Mouse (Mus musculus) heart, embryonic 16.5 days (tissue): ENCODE results near the gene Tmem115. TPM values are rescaled to one million over a fixed set of nuclear protein-coding genes. Genes with fewer than 3 reads are reported as not detected.
"Not testable (repeated sequence)": the region's sequence is repeated elsewhere in the genome, so short reads cannot be mapped to it uniquely, and the experiment has no call there.

Experiments used
- ATAC-seq: fragments of 200-750 bp; cut with Nextera tagmentation; replicated peaks from 2 replicates; pipeline ENCODE4 v1.8.0; 2017; ENCODE audit warnings: moderate number of reproducible peaks; ENCODE audit not compliant: insufficient read depth, low FRiP score; ENCODE audit errors: extremely low read depth
- H3K27ac ChIP-seq: fragments of 300-500 bp; sonication (generic); 2 replicates; pipeline ENCODE4 v1.5.1; 2014; ENCODE audit warnings: mild to moderate bottlenecking, low read length, control low read depth, moderate library complexity
- H3K27me3 ChIP-seq: fragments of 300-500 bp; sonication (generic); 2 replicates; pipeline ENCODE4 v1.6.1; 2014; ENCODE audit warnings: low read length, mixed read lengths; ENCODE audit not compliant: control insufficient read depth, insufficient read depth
- H3K36me3 ChIP-seq: fragments of 300-500 bp; sonication (generic); 2 replicates; pipeline ENCODE4 v1.6.1; 2014; ENCODE audit not compliant: control insufficient read depth, insufficient read depth
- H3K4me1 ChIP-seq: fragments of 300-500 bp; sonication (generic); 2 replicates; pipeline ENCODE4 v1.6.1; 2014; ENCODE audit warnings: low read length, mixed read lengths; ENCODE audit not compliant: control insufficient read depth, insufficient read depth
- H3K4me2 ChIP-seq: fragments of 300-500 bp; sonication (generic); 2 replicates; pipeline ENCODE4 v1.6.1; 2014; ENCODE audit warnings: low read depth, mild to moderate bottlenecking, control low read depth, low read length
- H3K4me3 ChIP-seq: fragments of 300-500 bp; sonication (generic); 2 replicates; pipeline ENCODE4 v1.5.1; 2014; ENCODE audit warnings: mild to moderate bottlenecking, control low read depth, low read length
- H3K9ac ChIP-seq: fragments of 300-500 bp; sonication (generic); 2 replicates; pipeline ENCODE4 v1.6.1; 2014; ENCODE audit warnings: low read length, control low read depth
- H3K9me3 ChIP-seq: fragments of 300-500 bp; sonication (generic); replicated peaks from 2 replicates; pipeline ENCODE4 v1.6.1; 2016; ENCODE audit warnings: low read length; ENCODE audit not compliant: control insufficient read depth
- WGBS: fragments of 180-500 bp; shearing (Covaris S2); extraction: QIAGEN DNeasy Blood & Tissue Kit; methylation state at CpG from one replicate; pipeline ENCODE4 v1.1.7; 2014; 5-methylcytosine and 5-hydroxymethylcytosine counted together
- polyA plus RNA-seq: library from polyadenylated mRNA; unstranded; fragments of >200 nt; fragmentation: Nextera tagmentation; extraction: Ambion mirVana; gene quantifications from 2 replicates; pipeline ENCODE4 v1.2.1, GENCODE M21; 2015

Tmem115 gene
- polyA plus RNA-seq, 1 experiment from 2014 or later = 31.3 TPM

- Histone ChIP-seq H3K4me3 (peak within 1 kb of the TSS; percentile 96), H3K4me1 (peaks cover 18% of the 10 kb centered on the region), H3K27ac (peak within 1 kb of the TSS; percentile 71), H3K4me2 (peak within 1 kb of the TSS; percentile 88), H3K36me3 (peaks cover 37% of the 10 kb centered on the region), H3K9me3 (no peaks in the 10 kb centered on the region), H3K9ac (peak within 1 kb of the TSS; percentile 90), H3K27me3 (no peaks in the 10 kb centered on the region)
- ATAC-seq = peak; percentile 92
- WGBS = 0% methylated on average over 44 of the region's 46 CpGs
Observed at GRCm38 (mm10) chr9:107563029-107563581, 29.4 kb downstream of the Tmem115 start, which contains the start of gene Tusc2. Gene Tusc2, plus strand, starts transcription at chr9:107563255.

- H3K27me3 ChIP-seq, ATAC-seq, H3K9ac ChIP-seq, H3K4me3 ChIP-seq, H3K9me3 ChIP-seq: not testable (repeated sequence)
- H3K27ac ChIP-seq = peak overlapping the region; percentile 9
- peaks cover 14% of the 10 kb centered on the region for H3K36me3 ChIP-seq
- WGBS = 43% methylated on average over 5 of the region's 5 CpGs
- peaks cover 26% of the 10 kb centered on the region for H3K4me1 ChIP-seq
- H3K4me2 ChIP-seq = peak overlapping the region; percentile 18; the same call in 1 of the 2 replicates
Observed at GRCm38 (mm10) chr9:107565556-107565955, 31.8 kb downstream of the Tmem115 start.

DNA sequence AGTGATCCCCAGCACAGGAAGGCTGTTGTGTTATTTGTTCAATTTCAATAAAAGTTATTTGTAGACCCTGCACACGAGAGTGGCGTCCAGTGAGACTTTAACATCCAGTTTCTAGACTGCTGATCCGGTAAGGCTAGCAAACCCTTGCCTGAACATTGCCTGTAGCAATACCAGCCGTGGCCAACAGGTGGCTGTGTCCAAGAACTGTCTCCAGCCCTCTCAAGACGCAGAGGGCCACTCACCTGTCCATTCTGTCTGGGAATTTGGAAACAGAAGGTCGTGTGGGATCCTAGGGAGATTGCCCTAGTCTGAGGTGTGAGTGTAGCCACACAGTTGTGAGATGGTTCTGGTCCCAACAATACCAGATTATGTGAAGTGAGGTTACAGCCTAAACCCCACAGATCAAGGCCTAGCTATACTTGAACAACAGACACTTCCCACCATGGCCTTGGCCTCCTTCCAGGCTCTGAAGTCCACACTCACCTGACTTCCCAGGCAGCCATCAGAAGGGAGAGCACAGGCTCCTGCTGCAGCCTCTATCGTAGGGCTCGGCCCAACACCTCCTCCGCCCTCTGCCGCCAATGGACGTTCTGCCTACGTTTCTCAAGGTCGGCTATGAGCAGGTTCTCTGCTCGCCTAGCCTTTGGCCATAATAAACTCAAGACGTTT lies 32.4 kb downstream of the Tmem115 start:
- no peaks in the 10 kb centered on the region for H3K9me3 ChIP-seq
- peaks cover 10% of the 10 kb centered on the region for H3K36me3 ChIP-seq
- no peaks in the 10 kb centered on the region for H3K27me3 ChIP-seq
- no peak overlapping the region for H3K9ac ChIP-seq
- no peak for ATAC-seq
- peak overlapping the region; percentile 0; the same call in 1 of the 2 replicates for H3K4me3 ChIP-seq
- H3K4me2 ChIP-seq = peak overlapping the region; percentile 18; the same call in 1 of the 2 replicates
- peak overlapping the region; percentile 93 for H3K27ac ChIP-seq
- H3K4me1 ChIP-seq = peaks cover 32% of the 10 kb centered on the region
- 50% methylated on average over 15 of the region's 15 CpGs for WGBS

DNA sequence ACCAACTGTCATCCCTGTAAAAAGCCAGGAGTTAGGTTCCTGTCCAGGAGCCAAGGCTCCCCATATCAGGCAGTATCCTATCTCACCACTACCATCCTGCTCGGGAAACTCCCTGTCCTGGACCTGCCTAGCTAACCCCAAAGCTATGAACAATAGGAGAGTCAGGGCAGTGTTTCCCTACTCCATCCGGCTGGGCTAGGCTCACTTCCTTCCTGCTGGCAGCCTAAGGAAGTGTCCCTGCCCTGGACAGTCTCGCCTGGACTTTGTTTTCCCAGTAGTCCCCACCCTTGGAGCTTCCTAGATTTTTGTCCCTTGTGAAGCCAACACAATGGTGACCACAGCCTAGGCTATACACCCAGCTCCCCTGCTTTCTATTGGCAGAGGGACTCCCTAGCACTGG lies 33.1 kb downstream of the Tmem115 start:
- Histone ChIP-seq H3K9ac (no peak overlapping the region), H3K4me1 (peaks cover 38% of the 10 kb centered on the region), H3K36me3 (peaks cover 8% of the 10 kb centered on the region), H3K27me3 (no peaks in the 10 kb centered on the region), H3K9me3 (no peaks in the 10 kb centered on the region), H3K27ac (peak overlapping the region; percentile 93), H3K4me3 (peak overlapping the region; percentile 0; the same call in 1 of the 2 replicates), H3K4me2 (peak overlapping the region; percentile 75; the same call in 1 of the 2 replicates)
- peak; percentile 28 for ATAC-seq
- 57% methylated on average over 3 of the region's 3 CpGs for WGBS

DNA sequence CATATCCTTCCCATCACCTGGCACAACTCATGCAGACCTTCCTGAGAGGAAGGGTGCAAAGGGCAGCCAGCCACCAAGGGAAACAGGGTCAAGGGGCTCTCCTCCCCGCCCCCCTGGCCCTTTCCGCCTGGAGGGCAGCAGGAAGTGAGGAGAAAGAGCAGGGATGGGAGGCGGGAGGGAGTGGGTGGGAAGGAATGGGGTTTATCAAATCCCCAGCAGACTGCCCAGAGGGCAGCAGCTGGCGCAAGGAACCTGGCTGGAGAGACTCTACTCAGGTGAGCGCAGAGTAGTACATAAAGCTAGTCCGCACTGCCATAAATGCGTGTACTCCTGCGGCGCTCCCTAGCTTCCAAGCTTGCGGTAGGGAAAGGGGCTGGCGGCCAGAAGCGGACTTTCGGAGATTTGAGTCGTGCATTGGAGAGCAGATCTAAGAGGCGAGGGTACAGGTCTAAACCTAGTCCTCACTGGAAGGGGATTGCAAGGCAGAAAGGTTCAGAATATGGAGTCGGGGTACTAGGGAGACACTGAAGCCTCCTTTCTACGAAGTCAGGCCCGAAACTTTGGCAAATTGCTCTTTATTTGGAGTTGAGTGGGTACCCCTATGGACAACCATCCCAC lies 34.1 kb downstream of the Tmem115 start, which contains the start of gene Hyal2:
TSS of gene Hyal2 (plus strand) at position 244 of the 618 bp plus-strand sequence.
- peak within 1 kb of the TSS; percentile 75 for H3K4me2 ChIP-seq
- peak within 1 kb of the TSS; percentile 94 for H3K9ac ChIP-seq
- peak within 1 kb of the TSS; percentile 93 for H3K27ac ChIP-seq
- peaks cover 14% of the 10 kb centered on the region for H3K36me3 ChIP-seq
- no peak for ATAC-seq
- H3K4me1 ChIP-seq = peaks cover 42% of the 10 kb centered on the region
- H3K4me3 ChIP-seq = peak within 1 kb of the TSS; percentile 87
- no peaks in the 10 kb centered on the region for H3K9me3 ChIP-seq
- H3K27me3 ChIP-seq = no peaks in the 10 kb centered on the region
- 16% methylated on average over 18 of the region's 18 CpGs for WGBS

- WGBS = under 1% methylated on average over 41 of the region's 41 CpGs
- ATAC-seq = peak; percentile 79
- Histone ChIP-seq H3K4me1 (peaks cover 41% of the 10 kb centered on the region), H3K4me3 (peak overlapping the region; percentile 87), H3K36me3 (peaks cover 15% of the 10 kb centered on the region), H3K27ac (peak overlapping the region; percentile 93), H3K27me3 (no peaks in the 10 kb centered on the region), H3K9me3 (no peaks in the 10 kb centered on the region), H3K4me2 (peak overlapping the region; percentile 75), H3K9ac (peak overlapping the region; percentile 94)
Observed at GRCm38 (mm10) chr9:107568331-107569261, 34.9 kb downstream of the Tmem115 start.

- H3K27ac ChIP-seq = peak overlapping the region; percentile 93
- peak overlapping the region; percentile 75 for H3K4me2 ChIP-seq
- H3K27me3 ChIP-seq = no peaks in the 10 kb centered on the region
- H3K36me3 ChIP-seq = peaks cover 15% of the 10 kb centered on the region
- ATAC-seq = 0 out of 2 replicates have a peak, but pooled peaks have one; percentile 3
- H3K4me1 ChIP-seq = peaks cover 35% of the 10 kb centered on the region
- H3K4me3 ChIP-seq = peak overlapping the region; percentile 87
- H3K9me3 ChIP-seq = no peaks in the 10 kb centered on the region
- WGBS = 0% methylated on average over 23 of the region's 23 CpGs
- H3K9ac ChIP-seq = peak overlapping the region; percentile 94
Observed at GRCm38 (mm10) chr9:107569270-107569669, 35.5 kb downstream of the Tmem115 start.

DNA sequence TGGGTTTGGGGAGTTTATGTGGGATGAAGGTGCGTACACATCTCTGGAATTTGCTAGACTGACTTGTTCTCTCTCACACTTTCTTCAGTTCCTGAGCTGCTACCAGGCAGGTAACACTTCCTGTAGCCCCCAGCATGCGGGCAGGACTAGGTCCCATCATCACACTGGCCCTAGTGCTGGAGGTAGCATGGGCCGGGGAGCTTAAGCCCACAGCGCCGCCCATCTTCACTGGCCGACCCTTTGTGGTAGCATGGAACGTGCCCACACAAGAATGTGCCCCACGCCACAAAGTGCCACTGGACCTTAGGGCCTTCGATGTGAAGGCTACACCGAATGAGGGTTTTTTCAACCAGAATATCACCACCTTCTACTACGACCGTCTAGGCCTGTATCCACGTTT lies 36.3 kb downstream of the Tmem115 start:
- Histone ChIP-seq H3K9me3 (no peaks in the 10 kb centered on the region), H3K36me3 (peaks cover 18% of the 10 kb centered on the region), H3K9ac (peak overlapping the region; percentile 94), H3K27me3 (no peaks in the 10 kb centered on the region), H3K4me1 (peaks cover 34% of the 10 kb centered on the region), H3K4me3 (peak overlapping the region; percentile 87), H3K4me2 (peak overlapping the region; percentile 75), H3K27ac (no peak overlapping the region; the same call in 1 of the 2 replicates)
- no peak for ATAC-seq
- 43% methylated on average over 13 of the region's 13 CpGs for WGBS
